Mouse (Mus musculus) heart, adult 2 months (tissue): ENCODE results near the gene Bpifb9a.

Experiments used
- CTCF ChIP-seq: fragments of 200-600 bp; IDR thresholded peaks from 2 replicates; pipeline ENCODE4 v1.8.1; 2022; ENCODE audit warnings: antibody characterized with exemption, mild to moderate bottlenecking, moderate library complexity
- EP300 ChIP-seq: fragments of 200-500 bp; IDR thresholded peaks from 2 replicates; pipeline ENCODE4 v1.6.1; 2011; ENCODE audit warnings: low read depth, low read length, control low read depth; ENCODE audit not compliant: insufficient read depth
- POLR2A ChIP-seq: fragments of 200-500 bp; IDR thresholded peaks from 2 replicates; pipeline ENCODE4 v1.6.1; 2011; ENCODE audit warnings: mild to moderate bottlenecking, low read depth, low read length, control low read depth; ENCODE audit not compliant: insufficient read depth

DNA sequence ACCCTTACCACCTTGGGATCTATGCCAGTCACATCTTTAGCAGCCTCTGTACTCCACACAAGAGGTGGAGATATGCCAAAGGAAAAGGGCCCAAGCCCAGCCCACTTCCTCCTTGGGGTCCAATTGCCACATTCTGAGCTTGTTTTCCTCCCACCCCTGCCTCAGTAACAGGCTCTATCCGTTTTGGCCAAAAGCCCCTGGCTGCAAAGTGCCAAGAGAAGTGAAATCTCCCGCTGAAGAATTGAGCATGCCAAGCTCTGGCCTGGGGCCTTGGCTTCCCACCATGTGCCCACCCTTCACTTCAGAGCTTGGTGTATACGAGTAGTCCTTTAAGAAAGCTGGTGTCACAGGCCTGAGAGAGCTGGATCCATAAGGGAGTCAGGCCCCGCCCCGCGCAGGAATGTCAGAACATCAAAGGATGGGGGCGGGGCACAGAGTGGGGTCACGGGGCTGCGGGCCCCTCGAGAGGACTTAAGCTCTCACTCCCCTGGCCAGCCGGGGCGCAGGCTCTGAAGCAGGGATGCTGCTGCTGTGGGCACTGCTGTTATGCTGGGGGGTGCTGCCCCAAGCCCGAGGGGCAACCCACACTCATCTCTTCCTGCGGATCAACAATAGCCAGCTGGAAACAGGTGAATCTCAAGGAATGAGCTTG lies 34.3 kb upstream of the Bpifb9a start, which contains the start of gene Bpifb5:
- TF ChIP-seq CTCF (no peak), EP300 (no peak), POLR2A (no peak)
